Mouse (Mus musculus): ENCODE measurements around the gene Med8.

Med8 gene

GRCm38 (mm10) chr4:118415779-118416178 lies 6.6 kb downstream of the Med8 start:
- DNase-seq (ENCODE audit: low read depth), result peak; percentile 9

- DNase-seq (ENCODE audit: low read depth), result no peak
These were observed 7.2 kb downstream of the Med8 start for GRCm38 (mm10) chr4:118416329-118416728.

- DNase-seq (ENCODE audit: low read depth), result no peak
These were observed 8.1 kb downstream of the Med8 start for GRCm38 (mm10) chr4:118417112-118417797.

- DNase-seq (ENCODE audit: low read depth), result no peak
These were observed 12.2 kb downstream of the Med8 start for GRCm38 (mm10) chr4:118421384-118421783.

GRCm38 (mm10) chr4:118424541-118425160 lies 15.5 kb downstream of the Med8 start:
- DNase-seq (ENCODE audit: low read depth), result no peak

GRCm38 (mm10) chr4:118425374-118425773 lies 16.2 kb downstream of the Med8 start:
- no peak for DNase-seq (ENCODE audit: low read depth)

GRCm38 (mm10) chr4:118427415-118427767 lies 18.3 kb downstream of the Med8 start:
- DNase-seq (ENCODE audit: low read depth), result no peak

GRCm38 (mm10) chr4:118427768-118428451 lies 18.8 kb downstream of the Med8 start, which contains the start of gene Elovl1:
Elovl1 (plus strand) TSS chr4:118428093.
- peak; percentile 68 for DNase-seq (ENCODE audit: low read depth)

- peak; percentile 22 for DNase-seq (ENCODE audit: low read depth)
These were observed 19.5 kb downstream of the Med8 start for GRCm38 (mm10) chr4:118428531-118429214.

- no peak for DNase-seq (ENCODE audit: low read depth)
These were observed 20.2 kb downstream of the Med8 start for GRCm38 (mm10) chr4:118429215-118429895.

GRCm38 (mm10) chr4:118432332-118432731 lies 23.2 kb downstream of the Med8 start:
- no peak for DNase-seq (ENCODE audit: low read depth)

GRCm38 (mm10) chr4:118436820-118437603 lies 27.9 kb downstream of the Med8 start, which contains the start of gene Cdc20:
Cdc20 (minus strand) TSS chr4:118437352.
- peak; percentile 95 for DNase-seq (ENCODE audit: low read depth)

GRCm38 (mm10) chr4:118437829-118438253 lies 28.7 kb downstream of the Med8 start:
- no peak for DNase-seq (ENCODE audit: low read depth)

GRCm38 (mm10) chr4:118445088-118445487 lies 36.0 kb downstream of the Med8 start:
- DNase-seq (ENCODE audit: low read depth), result no peak

GRCm38 (mm10) chr4:118445781-118446414 lies 36.8 kb downstream of the Med8 start:
- DNase-seq (ENCODE audit: low read depth), result no peak

GRCm38 (mm10) chr4:118446415-118447153 lies 37.4 kb downstream of the Med8 start:
- no peak for DNase-seq (ENCODE audit: low read depth)

- DNase-seq (ENCODE audit: low read depth), result no peak
These were observed 48.3 kb downstream of the Med8 start, which contains the start of gene Mpl for GRCm38 (mm10) chr4:118457345-118457975. Mpl (minus strand) TSS chr4:118457513.

- no peak for DNase-seq (ENCODE audit: low read depth)
These were observed 55.8 kb downstream of the Med8 start for GRCm38 (mm10) chr4:118464956-118465355.
